Mouse (Mus musculus): Measurements from ENCODE around the gene Fkbp15. TPM values are rescaled to one million over a fixed set of nuclear protein-coding genes. Genes with fewer than 3 reads are reported as not detected.

The Fkbp15 gene
- total RNA-seq, 2 experiments from 2014 or later = 35.1 to 41.0 TPM

DNA sequence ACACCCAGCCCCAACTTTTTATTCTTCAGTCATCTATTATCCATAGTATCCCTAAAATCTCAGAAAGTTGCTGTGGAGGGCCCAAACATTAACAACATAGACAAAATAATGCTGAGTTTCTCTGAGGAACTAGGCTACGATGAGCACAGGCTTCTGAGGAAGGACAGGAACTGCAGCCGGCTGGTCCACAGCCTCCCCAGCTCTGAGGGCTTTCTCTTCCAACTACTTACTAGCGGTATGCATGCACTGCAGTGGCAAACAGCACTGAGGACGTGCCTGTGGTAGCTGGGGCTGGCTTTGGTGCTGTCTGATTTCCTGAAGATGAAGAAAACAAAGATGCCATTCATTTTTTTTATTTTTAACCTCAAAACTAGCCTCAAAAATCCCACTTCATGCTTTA is 14.5 kb downstream of the Fkbp15 start:
- intact Hi-C loops (cut with DNase I) = no loop called here

GRCm38 (mm10) chr4:62344000-62344399 is 16.3 kb downstream of the Fkbp15 start:
- Histone ChIP-seq H3K27ac (no peak overlapping the region), H3K4me3 (no peak overlapping the region)
- DNase-seq (ENCODE audit: extremely low spot score in 1 of 2, low spot score in 2 of 2) = no peak
- intact Hi-C loops (cut with DNase I) = no loop called here
- TF ChIP-seq CTCF (IDR thresholded peaks at IDR 0.05) = peak; percentile 58

More for the DNA sequence above, 14.5 kb downstream of the Fkbp15 start:
- Histone ChIP-seq H3K4me3 (no peak overlapping the region), H3K27ac (no peak overlapping the region)
- no peak for TF ChIP-seq CTCF (IDR thresholded peaks at IDR 0.05)
- no peak for DNase-seq (ENCODE audit: extremely low spot score in 1 of 2, low spot score in 2 of 2)

DNA sequence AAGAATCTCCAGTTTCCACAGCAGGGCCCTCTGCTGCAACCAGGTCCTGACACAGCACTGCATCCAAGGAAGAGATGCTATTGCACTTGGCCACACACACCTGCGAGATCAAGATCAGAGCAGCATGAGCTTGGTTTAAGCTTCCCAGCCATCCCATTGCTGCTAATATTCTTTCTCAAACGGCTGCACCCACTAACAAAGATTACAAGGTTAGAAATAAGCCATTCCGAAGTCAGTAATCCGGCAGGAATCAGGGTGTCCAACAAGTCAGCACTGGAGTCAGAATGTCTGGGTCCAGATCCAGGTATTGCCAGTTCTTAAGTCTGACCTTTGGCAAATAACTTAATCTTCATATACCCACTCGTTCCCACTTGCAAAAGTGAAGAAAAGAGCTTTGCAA is 21.8 kb downstream of the Fkbp15 start:
- Histone ChIP-seq H3K27ac (no peak overlapping the region), H3K4me3 (no peak overlapping the region)
- TF ChIP-seq CTCF (IDR thresholded peaks at IDR 0.05) = no peak
- no peak for DNase-seq (ENCODE audit: extremely low spot score in 1 of 2, low spot score in 2 of 2)
- intact Hi-C loops (cut with DNase I) = no loop called here

DNA sequence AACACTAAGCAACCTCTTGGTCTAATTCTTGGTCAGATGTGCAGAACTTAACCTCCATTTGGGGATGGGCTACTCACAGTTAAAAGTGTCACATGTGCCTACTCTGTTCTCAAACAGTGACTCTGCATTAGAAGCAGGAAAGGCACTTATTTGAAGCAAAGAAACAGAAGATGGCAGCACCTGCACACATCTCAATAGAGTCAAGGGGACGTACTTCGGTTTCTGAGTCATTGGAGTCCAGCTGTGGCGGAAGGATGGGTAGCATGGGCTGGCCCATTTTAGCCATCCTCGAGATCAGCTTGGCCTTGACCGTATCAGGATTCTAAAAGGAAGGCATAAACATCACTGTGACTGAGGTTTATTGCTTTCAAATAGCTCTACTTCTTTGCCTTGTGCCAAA is 28.4 kb downstream of the Fkbp15 start:
- no peak; the same call in 1 of the 2 replicates for TF ChIP-seq CTCF (IDR thresholded peaks at IDR 0.05)
- no peak for DNase-seq (ENCODE audit: extremely low spot score in 1 of 2, low spot score in 2 of 2)
- Histone ChIP-seq H3K4me3 (no peak overlapping the region), H3K27ac (no peak overlapping the region)
- intact Hi-C loops (cut with DNase I) = no loop called here

- DNase-seq (ENCODE audit: extremely low spot score in 1 of 2, low spot score in 2 of 2) = no peak
- H3K27ac ChIP-seq = no peak overlapping the region
- intact Hi-C loops (cut with DNase I) = no loop called here
- TF ChIP-seq CTCF (IDR thresholded peaks at IDR 0.05) = no peak
- no peak overlapping the region for H3K4me3 ChIP-seq
Measured at GRCm38 (mm10) chr4:62328941-62329660, 31.2 kb downstream of the Fkbp15 start.

GRCm38 (mm10) chr4:62326111-62326510 is 34.2 kb downstream of the Fkbp15 start:
- intact Hi-C loops (cut with DNase I) = no loop called here
- no peak overlapping the region for H3K27ac ChIP-seq
- no peak for TF ChIP-seq CTCF (IDR thresholded peaks at IDR 0.05)
- no peak overlapping the region for H3K4me3 ChIP-seq
- DNase-seq (ENCODE audit: extremely low spot score in 1 of 2, low spot score in 2 of 2) = no peak

DNA sequence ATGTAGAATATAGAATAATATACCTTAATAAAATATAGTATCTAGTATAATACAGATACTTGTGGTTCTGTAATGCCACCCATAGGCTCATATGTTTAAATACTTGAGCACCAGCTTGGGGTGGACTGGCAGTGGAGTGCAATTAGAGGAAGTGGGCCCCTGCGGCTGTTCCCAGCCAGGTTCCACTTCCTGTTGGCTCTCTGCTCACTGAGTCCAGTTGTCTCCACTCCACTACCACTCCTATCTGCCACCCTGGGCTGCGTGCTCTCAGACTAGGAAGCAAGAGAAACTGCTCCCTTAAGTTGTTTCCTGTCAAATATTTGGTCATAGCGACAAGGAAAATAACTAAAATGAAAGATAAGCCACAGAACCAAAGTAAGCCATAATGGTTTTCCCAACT is 37.7 kb downstream of the Fkbp15 start:
- Histone ChIP-seq H3K4me3 (no peak overlapping the region), H3K27ac (no peak overlapping the region)
- DNase-seq (ENCODE audit: extremely low spot score in 1 of 2, low spot score in 2 of 2) = no peak
- intact Hi-C loops (cut with DNase I) = no loop called here
- no peak for TF ChIP-seq CTCF (IDR thresholded peaks at IDR 0.05)

GRCm38 (mm10) chr4:62318294-62318693 is 42.1 kb downstream of the Fkbp15 start:
- intact Hi-C loops (cut with DNase I) = no loop called here
- Histone ChIP-seq H3K4me3 (no peak overlapping the region), H3K27ac (no peak overlapping the region)
- no peak for DNase-seq (ENCODE audit: extremely low spot score in 1 of 2, low spot score in 2 of 2)
- TF ChIP-seq CTCF (IDR thresholded peaks at IDR 0.05) = no peak

DNA sequence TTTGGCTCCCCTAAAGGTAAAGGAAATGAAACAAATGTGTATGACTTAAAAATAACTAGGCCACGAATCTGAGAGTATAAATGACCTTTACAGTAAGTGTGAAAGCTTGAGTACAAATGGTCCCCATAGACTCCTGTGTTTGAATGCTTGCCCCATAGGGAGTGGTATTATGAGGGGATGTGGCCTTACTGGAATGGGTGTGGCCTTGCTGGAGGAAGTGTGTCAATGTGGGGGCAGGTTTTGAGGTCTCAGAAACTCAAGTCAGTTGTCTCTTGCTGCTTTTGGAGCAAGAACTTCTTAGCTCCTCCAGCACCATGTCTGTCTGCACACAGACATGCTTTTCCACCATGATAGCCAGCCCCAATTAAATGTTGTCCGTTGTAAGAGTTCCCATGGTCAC is 43.9 kb downstream of the Fkbp15 start:
- intact Hi-C loops (cut with DNase I) = no loop called here
- no peak for DNase-seq (ENCODE audit: extremely low spot score in 1 of 2, low spot score in 2 of 2)
- no peak for TF ChIP-seq CTCF (IDR thresholded peaks at IDR 0.05)
- Histone ChIP-seq H3K27ac (no peak overlapping the region), H3K4me3 (no peak overlapping the region)

DNA sequence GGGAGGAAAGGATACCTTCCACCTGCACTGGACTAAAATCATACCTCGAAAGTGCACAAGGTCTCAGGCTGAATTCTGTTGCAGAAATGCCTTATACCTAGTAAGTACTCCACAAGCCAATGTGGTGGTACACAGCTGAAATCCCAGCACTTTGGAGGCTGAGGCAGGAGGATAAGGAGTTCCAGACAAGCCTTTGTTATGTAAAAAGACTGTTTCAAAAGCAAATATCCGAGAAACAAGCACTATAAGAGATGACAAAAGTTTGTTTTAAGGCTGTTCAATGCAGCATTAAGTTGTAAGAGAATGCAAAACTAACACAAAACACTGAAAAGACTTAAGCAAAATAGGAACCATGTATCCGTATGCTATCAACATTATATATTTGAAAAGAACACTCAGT is 45.8 kb downstream of the Fkbp15 start:
- H3K27ac ChIP-seq = no peak overlapping the region
- no peak for TF ChIP-seq CTCF (IDR thresholded peaks at IDR 0.05)
- no peak overlapping the region for H3K4me3 ChIP-seq
- intact Hi-C loops (cut with DNase I) = no loop called here
- no peak for DNase-seq (ENCODE audit: extremely low spot score in 1 of 2, low spot score in 2 of 2)

- Histone ChIP-seq H3K27ac (no peak overlapping the region), H3K4me3 (no peak overlapping the region)
- TF ChIP-seq CTCF (IDR thresholded peaks at IDR 0.05) = no peak
- no peak for DNase-seq (ENCODE audit: extremely low spot score in 1 of 2, low spot score in 2 of 2)
- intact Hi-C loops (cut with DNase I) = no loop called here
Measured at GRCm38 (mm10) chr4:62313641-62314211, 46.6 kb downstream of the Fkbp15 start.

GRCm38 (mm10) chr4:62312821-62313220 is 47.5 kb downstream of the Fkbp15 start:
- no peak for TF ChIP-seq CTCF (IDR thresholded peaks at IDR 0.05)
- no peak overlapping the region for H3K27ac ChIP-seq
- H3K4me3 ChIP-seq = no peak overlapping the region
- DNase-seq (ENCODE audit: extremely low spot score in 1 of 2, low spot score in 2 of 2) = no peak
- intact Hi-C loops (cut with DNase I) = no loop called here

DNA sequence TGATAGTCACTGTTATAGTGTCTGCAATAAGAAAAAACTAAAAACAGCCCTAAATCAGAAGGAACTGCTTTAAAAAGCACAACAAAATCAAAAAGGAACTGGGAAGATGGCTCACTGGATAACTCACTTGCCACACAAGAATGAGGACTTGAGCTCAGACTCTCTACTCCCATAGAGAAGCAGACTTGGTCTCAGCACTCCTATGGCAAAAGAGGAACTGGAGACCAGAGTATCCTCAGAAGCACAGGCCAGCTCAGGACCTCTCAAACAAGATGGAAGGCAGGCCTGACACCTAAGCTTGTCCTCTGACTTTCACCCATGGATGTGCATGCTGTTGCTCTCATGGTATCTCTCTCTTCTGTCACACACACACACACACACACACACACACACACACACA is 51.9 kb downstream of the Fkbp15 start:
- no peak for DNase-seq (ENCODE audit: extremely low spot score in 1 of 2, low spot score in 2 of 2)
- no peak for TF ChIP-seq CTCF (IDR thresholded peaks at IDR 0.05)
- intact Hi-C loops (cut with DNase I) = no loop called here
- no peak overlapping the region for H3K27ac ChIP-seq
- no peak overlapping the region for H3K4me3 ChIP-seq
